Mouse (Mus musculus): ENCODE data around the gene Hoxd11.

Gene Hoxd11

DNA sequence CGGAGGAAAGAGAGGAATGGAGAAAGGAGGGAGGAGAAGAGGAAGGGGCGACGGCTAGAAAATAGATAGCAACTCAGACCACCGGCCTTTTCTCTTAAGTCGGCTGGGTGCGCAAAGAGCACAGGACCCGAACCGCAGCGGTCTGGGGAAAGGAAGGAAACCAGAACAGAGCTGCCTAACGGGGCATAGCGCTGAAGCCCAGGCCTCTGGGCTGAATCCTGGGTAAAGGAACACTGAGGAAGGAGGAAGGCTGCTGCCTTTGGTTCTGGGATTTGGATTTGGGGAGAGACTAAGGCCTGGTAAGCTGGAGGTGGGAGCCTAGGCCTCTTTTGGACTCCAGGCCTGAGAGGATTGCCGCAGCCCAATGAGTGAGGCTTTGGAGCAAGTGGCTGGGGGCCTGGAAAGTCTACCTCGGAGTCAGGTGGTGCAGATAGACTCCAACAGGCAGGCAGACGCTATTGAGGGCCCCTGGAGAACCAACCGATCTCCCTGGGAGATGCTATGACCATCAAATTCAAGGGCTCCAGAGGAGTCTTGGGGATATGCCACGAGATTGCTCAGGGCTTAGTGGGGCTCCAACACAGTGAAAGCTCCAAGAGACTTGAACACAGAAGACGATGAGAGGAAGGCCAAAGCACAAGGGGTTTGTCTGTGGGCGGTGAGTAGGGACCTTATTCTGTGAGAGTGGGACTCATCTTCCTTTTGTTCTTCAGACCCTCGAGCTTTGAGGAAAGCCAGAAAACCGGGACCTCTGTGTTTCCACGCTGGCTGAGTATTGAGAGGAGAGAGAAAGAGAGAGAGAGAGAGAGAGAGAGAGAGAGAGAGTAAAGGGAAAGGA, 1.4 kb downstream of the Hoxd11 start:
- 5% methylated on average over 21 of the region's 21 CpGs for WGBS

GRCm38 (mm10) chr2:74681594-74682531, 2.5 kb downstream of the Hoxd11 start:
- 2% methylated on average over 76 of the region's 78 CpGs for WGBS

DNA sequence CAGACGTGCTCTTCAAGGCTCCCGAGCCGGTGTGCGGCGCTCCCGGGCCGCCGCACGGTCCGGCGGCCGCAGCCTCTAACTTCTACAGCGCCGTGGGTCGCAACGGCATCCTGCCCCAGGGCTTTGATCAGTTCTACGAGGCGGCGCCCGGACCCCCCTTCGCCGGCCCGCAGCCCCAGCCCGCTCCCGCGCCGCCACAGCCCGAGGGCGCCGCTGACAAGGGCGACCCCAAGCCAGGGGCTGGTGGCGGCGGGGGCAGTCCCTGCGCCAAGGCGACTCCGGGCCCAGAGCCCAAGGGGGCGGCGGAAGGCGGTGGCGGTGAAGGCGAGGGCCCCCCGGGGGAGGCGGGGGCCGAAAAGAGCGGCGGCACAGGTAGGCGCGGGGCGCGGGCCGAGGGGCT, 3.4 kb downstream of the Hoxd11 start:
- 1% methylated on average over 50 of the region's 51 CpGs for WGBS

GRCm38 (mm10) chr2:74683471-74683951, 4.2 kb downstream of the Hoxd11 start:
- WGBS: 1% methylated on average over 18 of the region's 18 CpGs

DNA sequence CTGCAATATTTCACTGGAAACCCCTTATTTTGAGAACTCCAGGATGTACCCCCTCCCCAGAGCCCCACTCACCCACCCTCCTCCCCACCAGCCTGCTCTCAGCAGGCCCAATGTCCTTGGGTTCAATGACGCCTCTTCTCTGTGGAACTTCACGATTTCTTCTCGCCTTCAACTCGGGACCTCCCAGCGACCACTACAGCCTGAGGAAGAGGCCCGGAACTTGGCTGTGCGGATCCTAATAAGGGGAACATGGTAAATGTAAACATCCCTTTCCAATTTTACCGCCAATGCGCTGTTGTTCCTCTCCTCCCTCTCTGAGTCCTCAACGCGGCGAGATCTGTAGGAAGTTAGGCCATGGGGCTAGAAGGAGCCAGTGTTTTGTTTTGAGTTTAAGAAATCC, 4.7 kb downstream of the Hoxd11 start:
- 2% methylated on average over 12 of the region's 12 CpGs for WGBS

- WGBS: 20% methylated on average over 4 of the region's 4 CpGs
Measured at GRCm38 (mm10) chr2:74685059-74685603, 5.8 kb downstream of the Hoxd11 start.

DNA sequence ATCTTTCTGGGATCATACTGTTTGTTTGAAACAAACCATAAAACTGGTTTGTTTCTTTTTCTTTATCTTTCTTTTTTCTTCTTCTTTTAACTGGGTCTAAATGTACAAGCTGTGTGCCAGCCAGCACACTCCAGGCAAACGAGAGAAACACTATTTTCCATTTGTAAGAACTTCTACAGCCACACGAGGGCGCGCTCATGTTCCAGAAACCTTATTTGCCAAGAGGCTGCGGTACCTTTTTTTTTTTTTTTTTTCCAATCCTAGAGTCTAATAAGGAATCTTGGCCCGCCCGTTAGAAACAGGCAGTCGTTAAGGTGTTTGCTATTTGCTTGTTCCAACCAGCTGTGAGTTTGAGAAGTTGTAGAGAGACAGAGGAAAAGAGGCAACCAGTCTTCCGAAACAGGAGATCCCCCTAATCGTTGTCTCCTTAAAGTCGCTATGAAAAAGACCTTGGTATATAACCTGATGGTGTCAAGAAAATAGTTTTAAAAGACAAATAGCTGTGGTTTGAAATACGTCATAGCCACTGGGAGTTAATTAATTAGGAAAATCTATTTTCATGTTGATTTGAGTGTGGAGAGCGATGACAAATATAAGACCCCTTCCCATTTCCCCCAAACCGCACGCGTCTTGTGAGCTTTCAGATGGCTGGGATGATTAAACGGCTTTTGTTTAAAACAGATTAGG, 7.1 kb downstream of the Hoxd11 start:
- 8% methylated on average over 17 of the region's 17 CpGs for WGBS

GRCm38 (mm10) chr2:74686988-74687697, 7.8 kb downstream of the Hoxd11 start:
- 1% methylated on average over 27 of the region's 27 CpGs for WGBS

GRCm38 (mm10) chr2:74687698-74688555, 8.6 kb downstream of the Hoxd11 start:
- 3% methylated on average over 31 of the region's 31 CpGs for WGBS

GRCm38 (mm10) chr2:74688795-74689573, 9.6 kb downstream of the Hoxd11 start:
- WGBS: 9% methylated on average over 12 of the region's 12 CpGs

GRCm38 (mm10) chr2:74689574-74690337, 10.4 kb downstream of the Hoxd11 start:
- 3% methylated on average over 24 of the region's 24 CpGs for WGBS

- WGBS: 15% methylated on average over 8 of the region's 8 CpGs
Measured at GRCm38 (mm10) chr2:74690338-74690716, 11.0 kb downstream of the Hoxd11 start.

GRCm38 (mm10) chr2:74691022-74691951, 11.9 kb downstream of the Hoxd11 start, which contains the start of gene Hoxd10:
TSS of gene Hoxd10 (plus strand) at chr2:74691924.
- WGBS: 3% methylated on average over 56 of the region's 56 CpGs

GRCm38 (mm10) chr2:74691995-74692807, 12.8 kb downstream of the Hoxd11 start:
- 4% methylated on average over 35 of the region's 35 CpGs for WGBS

DNA sequence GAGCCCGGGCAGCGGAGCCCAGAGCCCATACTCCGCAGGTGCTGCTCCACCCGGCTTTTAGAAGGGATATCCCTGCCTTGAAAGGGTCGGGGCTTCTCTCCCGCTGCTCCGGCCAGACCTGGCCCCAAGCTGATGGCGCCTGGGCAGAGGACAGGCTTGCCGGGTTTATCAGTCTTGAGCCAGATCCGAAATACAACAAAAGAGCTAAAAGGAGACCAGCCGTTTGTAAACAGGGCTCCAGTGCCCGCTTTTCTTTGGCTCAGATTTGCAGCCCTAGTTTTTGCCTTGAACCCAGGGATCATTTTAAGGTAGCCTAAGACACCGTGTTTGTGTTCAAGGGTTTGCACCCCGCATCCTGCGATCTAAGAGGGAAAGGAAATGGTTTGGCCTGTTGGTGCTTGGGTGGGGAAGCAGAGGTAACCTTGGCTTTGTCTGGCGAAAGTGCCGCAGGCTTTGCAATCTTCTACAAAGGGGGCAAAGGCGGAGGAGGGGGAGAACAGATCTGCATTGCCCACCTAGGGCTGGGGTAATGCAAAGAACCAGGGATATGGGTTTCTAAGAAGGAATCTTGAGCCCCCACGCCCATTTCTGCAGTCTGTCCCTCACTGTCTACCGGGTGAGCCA, 13.6 kb downstream of the Hoxd11 start:
- 4% methylated on average over 20 of the region's 20 CpGs for WGBS

- WGBS: 9% methylated on average over 4 of the region's 4 CpGs
Measured at GRCm38 (mm10) chr2:74693432-74693827, 14.1 kb downstream of the Hoxd11 start.
